Mouse (Mus musculus) kidney, postnatal 25 days (tissue): Measurements from ENCODE around the gene Erbb2.

Experiments used
- DNase-seq, 2 experiments: peaks; one replicate each; pipeline ENCODE4 v3.0.0; 2021; ENCODE audit warnings: mixed read lengths in 2 of 2

Gene Erbb2

GRCm38 (mm10) chr11:98458121-98458990 lies 46.1 kb downstream of the Erbb2 start:
- no peak for DNase-seq

- peak in 1 of 2 experiments; percentile 41 for DNase-seq
Observed at GRCm38 (mm10) chr11:98459071-98459741, 46.9 kb downstream of the Erbb2 start.

DNA sequence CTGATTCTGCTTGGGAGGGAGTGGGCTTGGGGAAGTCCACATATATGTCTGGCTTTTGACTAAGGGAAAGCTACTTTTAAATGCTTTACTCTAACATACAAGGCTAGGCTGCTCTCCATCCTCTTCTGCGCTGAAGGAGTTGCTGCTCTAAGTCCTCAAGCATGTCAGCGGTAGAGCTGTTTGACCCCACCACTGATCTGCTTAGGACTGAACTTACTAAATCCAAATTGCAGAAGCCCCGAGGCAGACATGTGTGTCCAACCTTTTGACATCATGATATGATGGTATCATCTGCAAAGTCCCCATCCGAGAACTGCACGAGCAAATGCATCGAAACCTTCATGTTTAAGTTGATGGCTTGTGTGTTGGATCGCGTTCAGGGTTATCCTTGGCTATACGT lies 47.6 kb downstream of the Erbb2 start:
- DNase-seq: peak in 1 of 2 experiments; percentile 22

DNA sequence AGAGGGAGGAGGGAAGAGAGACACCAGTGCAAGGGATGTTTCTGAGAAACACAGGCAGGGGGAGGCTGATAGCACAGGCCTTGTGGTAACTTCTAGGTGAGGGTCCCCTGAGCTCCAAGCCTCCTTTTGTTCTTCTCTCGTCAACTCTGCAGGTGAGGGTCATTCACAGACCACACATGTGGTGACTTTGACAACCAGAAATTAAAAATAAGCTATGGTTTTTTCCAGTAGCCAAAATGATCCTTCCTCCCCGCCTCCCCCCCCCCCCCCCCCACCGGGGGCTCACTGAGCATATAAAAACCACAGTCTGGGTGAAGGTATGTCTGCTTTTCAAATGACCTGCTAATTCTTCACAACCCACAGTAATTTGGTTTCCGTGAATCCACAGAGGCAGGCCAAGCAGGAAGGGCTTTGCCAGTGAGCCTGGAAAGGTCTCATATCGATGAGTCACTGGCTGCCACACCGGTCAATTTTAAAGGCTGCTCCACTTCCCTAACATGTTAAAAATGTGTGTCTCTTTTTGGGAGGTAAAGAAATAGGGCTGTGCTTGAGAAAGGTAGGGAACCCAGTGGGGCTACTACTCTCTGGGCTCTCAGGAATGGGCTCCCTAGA lies 48.9 kb downstream of the Erbb2 start:
- peak in 1 of 2 experiments; percentile 24 for DNase-seq

- DNase-seq: peak in 1 of 2 experiments; percentile 29
Observed at GRCm38 (mm10) chr11:98462255-98462654, 50.0 kb downstream of the Erbb2 start.

DNA sequence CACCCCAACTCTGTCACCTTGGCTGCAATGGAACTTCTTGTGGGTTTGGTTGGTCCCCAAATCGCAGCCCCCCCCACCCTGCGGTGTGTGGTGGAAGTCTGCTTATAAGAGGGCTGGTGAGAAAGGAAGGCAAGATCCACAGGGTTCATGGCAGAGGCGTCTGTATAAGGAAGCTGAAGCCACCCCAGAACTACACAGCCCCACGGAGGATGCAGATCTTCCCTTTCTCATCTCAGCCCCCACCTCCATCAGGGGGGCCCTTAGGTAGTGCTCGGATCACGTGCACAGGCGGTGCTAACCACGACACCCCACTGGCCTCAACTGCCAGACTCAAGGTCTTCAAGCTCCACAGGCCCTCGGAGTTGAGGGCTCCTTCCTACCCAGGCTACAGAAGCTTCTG lies 51.6 kb downstream of the Erbb2 start:
- peak in 1 of 2 experiments; percentile 24 for DNase-seq

GRCm38 (mm10) chr11:98464516-98464915 lies 52.2 kb downstream of the Erbb2 start:
- peak in 1 of 2 experiments; percentile 9 for DNase-seq

- DNase-seq: peak in 1 of 2 experiments; percentile 27
Observed at GRCm38 (mm10) chr11:98469761-98470714, 57.8 kb downstream of the Erbb2 start.

DNA sequence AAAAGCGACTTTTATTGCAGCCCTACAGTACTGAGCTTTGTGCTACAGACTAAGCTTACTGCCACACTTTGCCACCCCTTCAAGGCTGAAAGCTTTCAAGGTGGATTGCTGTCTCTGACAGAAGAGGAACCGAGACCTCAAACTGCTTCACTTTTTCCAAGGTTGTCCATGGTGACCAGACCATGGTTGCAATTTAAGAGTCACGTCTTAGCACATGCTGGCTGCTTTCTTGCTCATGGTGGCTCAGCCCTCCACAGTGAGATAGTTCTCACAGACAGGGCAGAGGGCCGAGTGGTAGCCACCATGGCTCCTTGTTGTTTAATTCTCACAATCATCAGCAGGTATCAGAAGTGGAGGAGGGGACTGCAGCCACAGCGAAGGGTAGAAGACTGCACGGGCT lies 58.5 kb downstream of the Erbb2 start:
- no peak for DNase-seq

- no peak for DNase-seq
Observed at GRCm38 (mm10) chr11:98472696-98473095, 60.4 kb downstream of the Erbb2 start.

DNA sequence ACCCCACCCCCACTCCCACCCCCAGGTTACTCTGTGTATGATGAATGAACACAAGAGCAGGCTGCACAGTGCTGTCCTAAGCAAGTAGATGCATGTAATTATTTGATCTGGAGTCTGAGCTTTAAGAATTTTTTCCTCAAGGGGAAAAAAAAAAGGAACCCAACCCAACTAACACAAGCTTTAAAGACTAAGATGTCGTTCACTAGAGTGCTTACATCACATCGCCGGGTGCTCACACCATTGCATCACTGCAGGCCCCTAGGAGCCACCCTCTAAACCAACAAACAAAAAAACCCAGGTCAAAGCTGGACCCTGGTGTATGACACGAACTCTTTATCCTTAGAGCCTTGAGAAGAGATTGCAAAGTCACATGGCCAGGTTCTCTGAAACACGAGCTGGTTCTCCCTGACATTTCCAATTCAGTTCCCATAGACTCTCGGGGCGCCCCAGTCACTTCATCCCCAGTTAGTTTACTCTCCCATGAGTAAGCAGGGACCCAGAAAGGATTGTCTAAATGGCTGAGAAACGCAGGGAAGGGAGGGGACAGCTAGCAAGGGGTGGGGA lies 61.7 kb downstream of the Erbb2 start:
- DNase-seq: no peak

DNA sequence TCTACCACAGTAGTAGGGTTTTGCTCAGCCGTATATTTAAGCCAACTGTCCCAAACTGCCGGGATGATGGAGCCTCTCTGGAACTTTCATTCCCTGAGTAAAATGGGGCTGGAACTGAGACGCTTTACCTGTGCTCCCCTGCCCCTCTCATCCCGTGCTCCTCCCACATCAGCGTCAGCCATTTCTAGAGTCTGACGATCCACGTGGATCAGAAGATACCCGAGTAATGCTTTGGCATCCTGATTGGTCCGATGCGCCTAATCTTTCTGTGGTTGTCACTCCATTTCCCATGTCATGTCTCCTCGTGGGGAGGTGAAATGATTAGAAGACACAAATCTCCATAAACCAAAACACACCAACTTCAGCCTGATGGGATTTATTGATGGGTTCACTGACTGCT lies 62.7 kb downstream of the Erbb2 start:
- DNase-seq: no peak

GRCm38 (mm10) chr11:98475630-98476433 lies 63.6 kb downstream of the Erbb2 start:
- no peak for DNase-seq

GRCm38 (mm10) chr11:98476434-98476807 lies 64.2 kb downstream of the Erbb2 start:
- DNase-seq: no peak

DNA sequence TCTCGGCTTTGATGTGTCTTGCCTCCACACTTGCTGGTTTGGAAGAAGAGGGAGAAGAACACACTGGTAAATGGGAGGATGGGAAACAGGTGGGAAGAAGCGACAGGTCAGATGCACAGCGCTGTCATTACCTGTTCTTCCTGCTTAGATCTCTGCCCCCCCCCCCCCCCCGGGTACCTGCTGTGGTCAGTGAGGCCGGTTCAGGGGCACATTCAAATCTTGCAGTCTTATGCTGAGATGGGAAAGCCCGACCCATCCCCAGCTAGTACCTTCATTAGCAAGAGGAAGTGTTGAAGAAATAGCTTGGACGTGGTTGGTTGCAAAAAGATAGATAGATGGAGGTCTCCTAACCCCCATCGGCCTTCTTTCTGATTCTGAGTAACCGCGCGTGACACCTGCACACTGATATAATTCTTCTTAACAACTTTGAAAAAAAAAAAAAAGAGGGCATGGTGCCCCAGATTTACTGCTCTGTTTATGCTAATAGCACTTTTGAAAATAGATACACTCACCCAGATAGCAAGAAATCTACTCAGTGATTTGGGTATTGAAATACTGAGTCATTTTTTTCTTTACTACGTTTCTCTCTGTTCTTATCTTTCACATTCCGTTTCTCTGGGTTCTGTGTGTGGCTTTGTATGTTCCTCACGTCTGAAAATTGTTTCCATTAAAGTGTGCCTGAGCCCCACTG lies 64.9 kb downstream of the Erbb2 start:
- DNase-seq: no peak

DNA sequence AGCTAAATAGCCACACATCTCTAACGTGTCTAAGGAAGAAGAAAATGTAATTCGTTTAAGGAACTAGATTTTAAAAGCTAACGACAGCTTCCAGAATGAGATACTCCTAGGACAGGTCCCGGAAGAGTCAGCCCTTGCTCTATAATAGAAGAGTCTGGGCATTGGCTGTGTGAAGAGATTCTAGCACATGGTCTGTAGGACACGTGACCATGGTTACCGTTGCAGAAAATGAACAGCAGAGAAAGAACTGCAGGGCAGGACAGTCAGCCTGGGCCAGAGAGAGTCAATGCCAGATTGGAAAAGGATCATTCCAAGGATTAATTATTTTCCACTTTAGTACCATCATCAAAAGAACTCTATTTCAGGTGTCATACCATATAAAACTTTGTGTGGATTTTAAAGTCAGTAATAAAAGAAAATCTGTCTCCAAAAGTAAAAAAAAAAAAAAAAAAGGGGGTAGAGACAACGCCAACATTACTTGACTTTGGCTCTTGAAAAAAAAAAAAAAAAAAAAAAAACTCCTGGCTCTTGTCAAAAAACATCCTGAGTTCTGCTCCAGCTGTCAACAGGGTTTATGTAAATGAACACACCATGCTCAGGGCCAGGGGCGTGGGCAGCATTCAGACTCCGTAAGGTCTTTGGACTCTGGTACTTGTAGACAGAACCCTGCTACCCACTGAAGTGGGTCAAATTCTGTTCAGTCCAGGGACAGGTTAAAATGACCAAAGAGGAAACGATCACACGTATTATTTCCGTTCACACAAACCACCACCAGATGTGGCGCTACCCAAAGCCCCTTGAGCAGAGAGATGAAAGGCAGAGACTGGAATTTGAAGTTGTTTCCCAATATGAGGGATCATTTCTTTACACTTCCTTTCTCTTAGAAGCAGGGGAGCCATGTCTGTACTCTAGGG lies 67.0 kb downstream of the Erbb2 start:
- peak in 1 of 2 experiments; percentile 15 for DNase-seq

DNA sequence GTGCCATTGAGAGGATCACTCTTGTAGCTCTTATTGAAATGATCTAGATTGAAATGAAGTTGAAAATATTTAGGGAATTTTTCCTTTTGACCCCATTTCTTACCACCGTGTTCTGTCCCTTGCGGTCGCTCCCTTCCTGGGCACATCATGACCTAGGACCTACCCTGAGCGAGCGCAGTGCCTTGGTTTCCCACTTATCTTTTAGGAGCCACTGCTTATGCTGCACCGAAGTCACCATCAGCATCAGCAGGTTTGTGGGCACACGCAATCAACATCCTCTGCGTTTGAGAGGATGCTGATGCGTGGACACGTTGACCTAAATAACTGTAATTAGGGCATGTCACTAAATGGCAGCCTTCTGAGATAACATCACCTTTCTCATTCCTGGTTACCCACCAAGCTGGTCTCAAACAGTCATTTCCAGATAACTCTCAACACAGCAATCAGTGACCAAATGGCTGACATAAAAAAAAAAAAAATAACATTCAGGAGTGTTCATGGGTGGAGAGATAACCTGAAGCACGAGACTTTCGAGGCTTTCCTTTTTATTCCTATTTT lies 67.7 kb downstream of the Erbb2 start:
- no peak for DNase-seq

GRCm38 (mm10) chr11:98481231-98481630 lies 69.0 kb downstream of the Erbb2 start:
- no peak for DNase-seq

DNA sequence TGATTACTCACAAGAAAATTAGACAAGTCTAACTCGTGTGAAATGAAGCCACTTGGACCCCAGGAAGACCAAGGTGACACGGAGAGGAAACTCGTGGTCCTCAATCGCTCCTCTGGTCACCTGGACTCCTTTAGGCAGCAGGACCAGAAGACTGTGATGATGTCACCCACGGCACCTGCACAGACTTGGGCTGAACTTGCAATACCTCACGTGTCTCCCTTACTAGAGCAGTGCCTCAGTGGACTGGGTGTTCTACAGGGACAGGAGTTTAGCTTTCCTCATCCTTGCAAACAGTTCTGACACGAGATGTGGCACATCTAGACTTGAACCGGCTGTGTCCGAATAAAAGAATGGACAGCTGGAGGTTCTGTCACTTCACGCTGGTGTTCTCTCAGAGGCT lies 69.8 kb downstream of the Erbb2 start:
- peak in 1 of 2 experiments; percentile 16 for DNase-seq
